20 mouse cellular contexts compared by ENCODE assay signal in the genomic region with DNA sequence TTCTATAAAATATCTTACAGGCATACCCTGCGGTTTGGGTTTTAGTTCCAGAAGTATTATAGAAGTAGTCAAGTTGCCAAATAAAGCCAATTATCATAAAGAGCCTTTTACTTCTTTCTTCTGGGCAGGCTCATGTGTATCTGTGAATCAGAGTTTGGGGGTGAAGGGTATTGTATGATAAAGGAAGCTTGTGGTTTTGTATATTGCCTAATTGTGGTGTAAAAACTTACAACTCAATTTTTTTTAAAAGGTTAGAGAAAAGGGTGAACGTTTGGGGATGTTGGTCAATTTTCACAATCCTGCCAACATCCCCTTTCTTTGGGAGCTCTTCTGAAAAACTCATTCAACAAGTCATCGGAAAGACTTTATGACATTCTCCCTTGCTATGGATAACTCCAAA.
"Had no signal": no experiment of that assay in that cellular context is flagged by ENCODE, and none has a peak within 500 bp of the region (broad histone marks: within the 10 kb centered on the region; RNA-seq: fewer than 3 reads in every experiment).

No protein-coding gene starts in this region.

- H3K4me3 ChIP-seq: liver, embryonic 15.5 days; lung, embryonic 15.5 days; megakaryocyte, embryonic 14.5 days; midbrain, embryonic 13.5 days; midbrain, embryonic 15.5 days; neural tube, embryonic 13.5 days; neural tube, embryonic 15.5 days had no signal

- H3K36me3 ChIP-seq: liver, embryonic 15.5 days; lung, embryonic 15.5 days; midbrain, embryonic 13.5 days; midbrain, embryonic 15.5 days; neural tube, embryonic 13.5 days; neural tube, embryonic 15.5 days had no signal

- H3K4me2 ChIP-seq: liver, embryonic 15.5 days; lung, embryonic 15.5 days; midbrain, embryonic 11.5 days; midbrain, embryonic 13.5 days; midbrain, embryonic 15.5 days; neural tube, embryonic 13.5 days; neural tube, embryonic 15.5 days had no signal

- H3K4me1 ChIP-seq: liver, embryonic 15.5 days; lung, embryonic 15.5 days; megakaryocyte, embryonic 14.5 days; midbrain, embryonic 13.5 days; midbrain, embryonic 15.5 days; neural tube, embryonic 13.5 days; neural tube, embryonic 15.5 days had no signal

- H3K27ac ChIP-seq: liver, embryonic 15.5 days; lung, embryonic 15.5 days; midbrain, embryonic 13.5 days; midbrain, embryonic 15.5 days; neural tube, embryonic 13.5 days; neural tube, embryonic 15.5 days had no signal

- H3K9ac ChIP-seq: liver, embryonic 15.5 days; liver, postnatal 0 days; lung, embryonic 15.5 days; midbrain, embryonic 13.5 days; midbrain, embryonic 15.5 days; neural tube, embryonic 13.5 days; neural tube, embryonic 15.5 days had no signal

- DNase-seq: liver, postnatal 0 days; lung, adult 2 months; lung, postnatal 4 days; retina, postnatal 1 day; right cerebral cortex, adult 18-20 months; right cerebral cortex, postnatal 25 days; right cerebral cortex, postnatal 4 days; spleen, adult 18-20 months; thymus, adult 18-20 months; thymus, postnatal 14 days; thymus, postnatal 36 days had no signal

- ATAC-seq: liver, postnatal 0 days; lung, postnatal 0 days; midbrain, embryonic 13.5 days; midbrain, embryonic 15.5 days had no signal

- H3K9me3 ChIP-seq: liver, embryonic 15.5 days; lung, embryonic 15.5 days; midbrain, embryonic 13.5 days; midbrain, embryonic 15.5 days; neural tube, embryonic 13.5 days; neural tube, embryonic 15.5 days had no signal

- H3K27me3 ChIP-seq: liver, embryonic 15.5 days; lung, embryonic 15.5 days; megakaryocyte, embryonic 14.5 days; midbrain, embryonic 13.5 days; midbrain, embryonic 15.5 days; neural tube, embryonic 13.5 days; neural tube, embryonic 15.5 days had no signal
